Mouse (Mus musculus) forebrain, embryonic 14.5 days (tissue): Measurements from ENCODE around the gene Csad. TPM values are rescaled to one million over a fixed set of nuclear protein-coding genes. Genes with fewer than 3 reads are reported as not detected.

Experiments
- ATAC-seq: fragments of 200-750 bp; cut with Nextera tagmentation; 2 replicates; pipeline ENCODE4 v1.8.0; 2017; ENCODE audit warnings: mild to moderate bottlenecking, moderate library complexity
- DNase-seq: peaks from one replicate; pipeline ENCODE4 v3.0.0-alpha.2; 2015; ENCODE audit warnings: low spot score
- H3K27ac ChIP-seq: fragments of 300-500 bp; sonication (generic); 2 replicates; pipeline ENCODE4 v1.5.1; 2014; ENCODE audit warnings: low read depth, mild to moderate bottlenecking, control low read depth, low read length, moderate library complexity
- H3K27me3 ChIP-seq: fragments of 300-500 bp; sonication (generic); replicated peaks from 2 replicates; pipeline ENCODE4 v1.6.1; 2014; ENCODE audit warnings: low read length, control low read depth, mixed read lengths; ENCODE audit not compliant: control insufficient read depth, insufficient read depth
- H3K36me3 ChIP-seq: fragments of 300-500 bp; sonication (generic); 2 replicates; pipeline ENCODE4 v1.6.1; 2014; ENCODE audit warnings: low read length, control low read depth; ENCODE audit not compliant: control insufficient read depth, insufficient read depth
- H3K4me1 ChIP-seq: fragments of 300-500 bp; sonication (generic); 2 replicates; pipeline ENCODE4 v1.6.1; 2014; ENCODE audit warnings: antibody characterized with exemption, low read length, control low read depth; ENCODE audit not compliant: control insufficient read depth, insufficient read depth
- H3K4me2 ChIP-seq: fragments of 300-500 bp; sonication (generic); 2 replicates; pipeline ENCODE4 v1.6.1; 2014; ENCODE audit warnings: mild to moderate bottlenecking, control low read depth, low read length
- H3K4me3 ChIP-seq: fragments of 300-500 bp; sonication (generic); 2 replicates; pipeline ENCODE4 v1.5.1; 2014; ENCODE audit warnings: low read depth, low read length, control low read depth
- H3K9ac ChIP-seq: fragments of 300-500 bp; sonication (generic); 2 replicates; pipeline ENCODE4 v1.6.1; 2014; ENCODE audit warnings: mild to moderate bottlenecking, low read length, control low read depth, moderate library complexity
- H3K9me3 ChIP-seq: fragments of 300-500 bp; sonication (generic); replicated peaks from 2 replicates; pipeline ENCODE4 v1.6.1; 2016; ENCODE audit warnings: low read length, control low read depth, mixed read lengths; ENCODE audit not compliant: control insufficient read depth
- WGBS: fragments of 180-500 bp; shearing (Covaris S2); extraction: QIAGEN DNeasy Blood & Tissue Kit; methylation state at CpG from one replicate; pipeline ENCODE4 v1.1.7; 2014; 5-methylcytosine and 5-hydroxymethylcytosine counted together
- polyA plus RNA-seq: library from polyadenylated mRNA; unstranded; fragments of >200 nt; fragmentation: Nextera tagmentation; extraction: Ambion mirVana; gene quantifications from 2 replicates; pipeline ENCODE4 v1.2.1, GENCODE M21; 2014

Csad gene
- polyA plus RNA-seq, 1 experiment from 2014 or later: 23.3 TPM

DNA sequence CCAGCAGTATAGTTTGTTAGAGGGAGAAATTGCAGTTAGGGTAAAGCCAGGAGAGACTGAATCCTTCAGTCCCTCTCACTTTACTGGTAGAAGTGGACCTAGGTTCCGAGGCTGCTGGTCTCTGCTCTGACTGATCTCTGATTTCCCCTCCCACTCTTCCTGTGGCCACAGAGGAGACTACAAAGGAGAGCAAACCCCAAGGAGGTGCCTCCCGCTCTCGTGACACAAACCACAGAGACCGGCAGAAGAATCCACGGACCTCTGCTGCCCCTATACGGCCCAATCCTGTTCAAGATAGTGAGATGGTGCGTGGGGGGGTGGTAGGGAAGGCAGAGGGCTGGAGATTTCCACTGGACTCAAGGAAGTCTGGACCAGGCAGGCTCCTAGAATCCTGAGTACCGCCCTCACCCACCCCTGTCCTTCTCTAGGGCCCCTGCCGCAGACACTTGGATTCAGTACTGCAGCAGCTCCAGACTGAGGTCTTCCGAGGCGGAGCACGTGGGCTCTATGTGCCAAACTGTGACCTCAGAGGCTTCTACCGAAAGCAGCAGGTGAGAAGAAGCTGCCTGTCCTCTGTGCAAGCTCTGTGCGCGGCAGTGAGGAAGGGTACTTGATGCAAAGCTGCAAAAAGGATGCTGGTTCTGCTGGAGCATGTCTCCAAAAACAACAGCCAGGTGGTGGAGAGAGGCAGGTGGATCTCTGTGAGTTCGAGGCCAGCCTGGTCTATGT is 56.7 kb downstream of the Csad start:
- no peaks in the 10 kb centered on the region for H3K9me3 ChIP-seq
- peaks cover 25% of the 10 kb centered on the region for H3K27me3 ChIP-seq
- no peak overlapping the region for H3K27ac ChIP-seq
- H3K9ac ChIP-seq: no peak overlapping the region
- WGBS: 71% methylated on average over 16 of the region's 16 CpGs
- H3K36me3 ChIP-seq: no peaks in the 10 kb centered on the region
- no peak overlapping the region for H3K4me2 ChIP-seq
- ATAC-seq: no peak
- H3K4me1 ChIP-seq: no peaks in the 10 kb centered on the region
- H3K4me3 ChIP-seq: no peak overlapping the region
- no peak for DNase-seq

DNA sequence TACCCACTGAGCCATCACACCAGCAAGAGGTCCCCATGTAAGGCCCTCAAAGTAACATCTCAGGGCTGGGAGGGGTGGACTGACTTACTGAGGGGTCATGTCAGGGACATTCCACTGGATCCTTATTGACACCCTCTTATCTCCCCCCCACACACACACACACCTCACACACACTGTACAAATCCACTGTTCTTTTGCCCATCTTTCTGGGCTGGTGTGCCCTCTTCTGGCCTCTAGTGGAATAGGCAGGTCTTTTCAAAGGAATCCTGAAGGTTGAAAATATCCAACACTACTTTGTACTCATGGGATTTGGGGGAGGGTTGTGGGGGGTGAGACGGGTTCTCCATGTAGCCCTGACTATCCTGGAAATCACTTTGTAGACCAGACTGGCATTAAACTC is 57.6 kb downstream of the Csad start:
- no peak overlapping the region for H3K9ac ChIP-seq
- peak; percentile 63 for DNase-seq
- H3K4me3 ChIP-seq: no peak overlapping the region
- no peak for ATAC-seq
- H3K36me3 ChIP-seq: no peaks in the 10 kb centered on the region
- no peaks in the 10 kb centered on the region for H3K9me3 ChIP-seq
- H3K4me2 ChIP-seq: no peak overlapping the region
- peaks cover 25% of the 10 kb centered on the region for H3K27me3 ChIP-seq
- no peak overlapping the region for H3K27ac ChIP-seq
- H3K4me1 ChIP-seq: no peaks in the 10 kb centered on the region
- 12% methylated on average over 1 of the region's 1 CpGs for WGBS

DNA sequence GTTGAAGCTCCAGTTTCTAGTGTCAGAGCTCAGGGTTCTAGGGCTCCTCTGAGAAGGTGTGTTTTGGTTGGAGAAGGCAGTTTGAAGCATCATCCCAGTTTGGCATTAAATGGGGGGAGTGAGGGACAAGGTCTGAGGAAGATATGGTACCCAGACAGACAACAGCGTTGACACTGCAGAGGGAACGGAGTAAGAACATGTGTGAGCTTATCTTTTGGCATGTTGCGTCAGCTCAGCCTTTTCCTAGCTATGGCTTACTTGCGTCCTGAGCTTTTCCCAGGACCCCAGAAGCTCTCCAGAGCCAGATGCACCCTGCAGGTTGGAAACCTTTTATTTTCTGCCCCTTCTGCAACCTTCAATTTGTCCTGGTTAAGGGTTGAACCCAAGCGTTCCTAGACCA is 58.4 kb downstream of the Csad start:
- 88% methylated on average over 5 of the region's 5 CpGs for WGBS
- ATAC-seq: no peak
- no peak for DNase-seq
- no peak overlapping the region for H3K4me3 ChIP-seq
- no peak overlapping the region for H3K4me2 ChIP-seq
- H3K36me3 ChIP-seq: no peaks in the 10 kb centered on the region
- no peak overlapping the region for H3K27ac ChIP-seq
- H3K9ac ChIP-seq: no peak overlapping the region
- H3K4me1 ChIP-seq: no peaks in the 10 kb centered on the region
- no peaks in the 10 kb centered on the region for H3K9me3 ChIP-seq
- peaks cover 25% of the 10 kb centered on the region for H3K27me3 ChIP-seq

DNA sequence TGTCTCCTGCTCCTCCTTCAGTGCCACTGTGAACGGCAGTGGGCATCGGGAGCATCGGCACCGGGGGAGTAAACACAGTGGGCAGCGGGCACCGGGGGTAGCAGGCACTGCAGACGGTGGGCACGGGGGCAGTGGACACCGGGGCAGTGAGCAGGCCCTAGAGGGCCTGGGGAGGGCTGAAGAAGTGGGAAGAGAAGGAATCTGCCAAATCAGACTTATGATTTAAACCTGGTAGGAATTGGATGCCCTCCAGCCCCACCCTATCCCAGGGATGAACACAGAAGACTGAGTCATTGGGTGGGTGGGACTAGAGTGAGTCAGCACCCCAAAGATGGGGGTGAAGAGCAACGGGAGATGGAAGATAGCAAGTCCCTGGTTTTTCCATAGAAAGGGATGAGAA is 59.2 kb downstream of the Csad start:
- no peak overlapping the region for H3K9ac ChIP-seq
- no peak for ATAC-seq
- no peaks in the 10 kb centered on the region for H3K9me3 ChIP-seq
- H3K27me3 ChIP-seq: peaks cover 25% of the 10 kb centered on the region
- no peaks in the 10 kb centered on the region for H3K36me3 ChIP-seq
- no peak for DNase-seq
- WGBS: 88% methylated on average over 10 of the region's 10 CpGs
- H3K4me2 ChIP-seq: no peak overlapping the region
- H3K4me3 ChIP-seq: no peak overlapping the region
- no peaks in the 10 kb centered on the region for H3K4me1 ChIP-seq
- H3K27ac ChIP-seq: no peak overlapping the region

DNA sequence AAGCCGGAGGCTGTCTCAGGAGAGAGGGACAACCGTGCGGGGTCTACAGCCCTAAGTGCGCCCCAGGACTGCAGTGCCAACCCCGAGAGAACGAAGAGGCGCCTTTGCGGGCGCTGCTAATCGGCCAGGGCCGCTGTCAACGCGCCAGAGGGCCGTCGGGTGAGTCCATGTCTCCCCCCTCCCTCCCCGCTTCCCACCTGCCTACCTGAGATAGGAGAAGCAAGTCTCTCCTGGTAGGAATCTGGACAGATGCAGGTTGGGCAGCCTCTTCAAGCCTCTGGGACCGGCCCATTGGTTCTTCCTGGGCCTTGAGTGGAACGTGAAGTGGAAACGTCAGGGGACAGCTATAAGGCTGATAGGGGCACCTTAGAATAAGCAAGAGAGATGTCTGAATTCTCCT is 59.8 kb downstream of the Csad start:
- Histone ChIP-seq H3K9me3 (no peaks in the 10 kb centered on the region), H3K9ac (0 out of 2 replicates have a peak overlapping the region, but pooled peaks have one; percentile 10), H3K36me3 (no peaks in the 10 kb centered on the region), H3K27ac (no peak overlapping the region), H3K4me3 (no peak overlapping the region), H3K4me2 (peak overlapping the region; percentile 17), H3K4me1 (no peaks in the 10 kb centered on the region), H3K27me3 (peaks cover 25% of the 10 kb centered on the region)
- no peak for ATAC-seq
- WGBS: 12% methylated on average over 19 of the region's 19 CpGs
- no peak for DNase-seq

DNA sequence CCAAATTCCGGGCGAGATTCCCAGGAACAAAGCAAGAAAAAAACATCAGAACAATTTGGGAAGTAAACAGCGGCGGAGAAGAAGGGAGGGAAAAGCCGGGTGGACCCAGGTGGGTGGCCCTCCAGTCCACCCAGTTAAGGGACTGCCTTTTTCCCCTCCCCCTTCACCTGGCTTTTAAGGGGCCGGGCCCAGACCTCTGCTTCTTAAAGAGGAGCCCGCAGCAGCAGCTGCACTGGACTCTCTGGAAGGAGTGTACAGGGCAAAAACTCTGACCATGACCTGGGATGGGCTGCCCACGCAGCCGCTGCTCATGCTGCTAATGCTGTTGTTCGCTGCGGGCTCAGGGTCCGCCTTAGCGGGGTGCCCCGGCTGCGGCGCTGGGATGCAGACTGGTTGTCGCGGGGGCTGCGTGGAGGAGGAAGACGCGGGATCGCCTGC is 60.2 kb downstream of the Csad start, which contains the start of gene Igfbp6:
Igfbp6 (plus strand) TSS at position 89 of the 438 bp plus-strand sequence.
- H3K9ac ChIP-seq: 0 out of 2 replicates have a peak within 1 kb of the TSS, but pooled peaks have one; percentile 10
- no peaks in the 10 kb centered on the region for H3K4me1 ChIP-seq
- no peaks in the 10 kb centered on the region for H3K36me3 ChIP-seq
- 3% methylated on average over 22 of the region's 22 CpGs for WGBS
- H3K4me2 ChIP-seq: peak within 1 kb of the TSS; percentile 17
- no peak within 1 kb of the TSS for H3K4me3 ChIP-seq
- DNase-seq (no peak), ATAC-seq (no peak)
- H3K27me3 ChIP-seq: peaks cover 25% of the 10 kb centered on the region
- no peaks in the 10 kb centered on the region for H3K9me3 ChIP-seq
- no peak within 1 kb of the TSS for H3K27ac ChIP-seq

DNA sequence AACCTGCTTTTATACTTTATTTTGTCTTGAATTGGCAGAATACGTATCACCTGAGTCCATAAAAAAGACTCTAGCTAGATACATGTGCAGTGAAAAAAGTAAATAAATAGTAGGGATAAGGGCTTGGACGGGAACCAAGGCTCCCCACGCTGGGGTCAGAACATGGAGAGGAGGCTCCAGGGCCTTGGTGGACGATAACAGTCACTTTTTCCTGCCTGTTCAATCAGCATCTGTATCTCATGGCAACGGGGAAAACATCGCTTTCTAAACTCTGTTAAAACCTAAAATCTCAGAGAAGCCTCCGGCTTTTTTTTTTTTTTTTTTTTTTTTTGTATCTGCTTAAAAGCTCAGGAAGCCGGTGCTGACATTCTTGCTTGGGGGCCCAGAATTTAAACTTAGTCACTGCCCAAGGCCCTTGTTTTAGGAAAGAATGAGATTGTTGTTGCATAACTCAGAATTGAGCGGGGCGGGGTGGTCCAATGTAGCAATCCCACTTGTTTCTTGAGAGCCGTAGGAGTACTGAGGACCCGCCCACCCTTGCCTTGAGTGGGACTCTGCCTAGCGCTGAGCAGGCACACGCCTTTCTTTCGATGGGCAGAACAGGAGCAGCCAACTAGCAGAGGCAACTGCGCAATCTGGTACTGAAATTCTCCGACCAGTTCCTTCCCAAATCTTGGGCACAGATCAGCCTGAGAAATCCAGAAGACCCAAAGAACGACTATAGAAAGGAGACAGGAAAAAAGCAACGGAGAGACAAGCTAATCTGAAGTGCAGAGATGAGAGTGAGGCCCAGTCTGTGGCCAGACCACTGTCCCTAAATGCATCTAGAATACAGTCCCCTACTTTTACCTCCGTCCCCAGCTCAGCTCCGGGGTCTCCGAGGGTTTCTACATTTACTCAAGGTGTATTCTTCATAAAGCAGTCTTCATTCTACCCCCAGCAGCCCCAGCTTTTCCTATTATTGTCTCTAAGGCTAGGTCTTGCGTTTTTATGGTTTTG is 61.3 kb downstream of the Csad start:
- peaks cover 25% of the 10 kb centered on the region for H3K27me3 ChIP-seq
- no peak overlapping the region for H3K27ac ChIP-seq
- H3K4me3 ChIP-seq: no peak overlapping the region
- no peak overlapping the region for H3K4me2 ChIP-seq
- no peaks in the 10 kb centered on the region for H3K9me3 ChIP-seq
- DNase-seq (no peak), ATAC-seq (no peak)
- H3K36me3 ChIP-seq: no peaks in the 10 kb centered on the region
- no peaks in the 10 kb centered on the region for H3K4me1 ChIP-seq
- WGBS: 55% methylated on average over 23 of the region's 23 CpGs
- H3K9ac ChIP-seq: no peak overlapping the region

DNA sequence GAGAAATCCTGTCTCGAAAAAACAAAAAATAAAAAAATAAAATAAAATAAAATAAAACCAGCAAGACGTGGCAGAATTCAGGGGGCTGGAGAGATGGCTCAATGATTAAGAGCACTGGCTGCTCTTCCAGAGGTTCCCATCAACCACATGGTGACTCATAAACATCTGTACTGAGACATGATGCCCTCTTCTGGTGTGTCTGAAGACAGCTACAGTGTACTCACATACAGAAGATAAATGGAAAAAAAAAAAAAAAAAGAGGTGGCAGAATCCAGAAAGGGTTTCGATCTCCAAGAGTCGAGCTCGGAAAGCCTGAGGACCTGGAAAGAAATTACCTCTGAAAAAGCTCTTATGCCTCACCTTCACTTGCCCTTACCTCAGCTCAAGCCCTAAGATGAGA is 63.4 kb downstream of the Csad start:
- Histone ChIP-seq H3K27me3 (peaks cover 25% of the 10 kb centered on the region), H3K9me3 (no peaks in the 10 kb centered on the region), H3K27ac (no peak overlapping the region), H3K4me3 (no peak overlapping the region), H3K4me2 (no peak overlapping the region), H3K36me3 (no peaks in the 10 kb centered on the region), H3K9ac (no peak overlapping the region), H3K4me1 (peaks cover 7% of the 10 kb centered on the region)
- 91% methylated on average over 5 of the region's 5 CpGs for WGBS
- ATAC-seq (no peak), DNase-seq (no peak)
